Mouse (Mus musculus) midbrain, embryonic 15.5 days (tissue): Measurements from ENCODE around the gene Msto1. TPM values are rescaled to one million over a fixed set of nuclear protein-coding genes. Genes with fewer than 3 reads are reported as not detected.
A peak's percentile ranks its signal among the peaks of the same experiment; 100 is the strongest.
"Not testable (repeated sequence)": the region's sequence is repeated elsewhere in the genome, so short reads cannot be mapped to it uniquely, and the experiment has no call there.

Experiments used
- ATAC-seq: fragments of 200-750 bp; cut with Nextera tagmentation; replicated peaks from 2 replicates; pipeline ENCODE4 v1.8.0; 2017; ENCODE audit warnings: moderate TSS enrichment
- H3K27ac ChIP-seq: fragments of 300-500 bp; sonication (generic); 2 replicates; pipeline ENCODE4 v1.5.1; 2015; ENCODE audit warnings: mild to moderate bottlenecking, inconsistent platforms
- H3K27me3 ChIP-seq: fragments of 300-500 bp; sonication (generic); replicated peaks from 2 replicates; pipeline ENCODE4 v1.6.1; 2015; ENCODE audit warnings: inconsistent platforms
- H3K36me3 ChIP-seq: fragments of 300-500 bp; sonication (generic); replicated peaks from 2 replicates; pipeline ENCODE4 v1.6.1; 2015; ENCODE audit warnings: inconsistent platforms
- H3K4me1 ChIP-seq: fragments of 300-500 bp; sonication (generic); 2 replicates; pipeline ENCODE4 v1.6.1; 2015; ENCODE audit warnings: inconsistent platforms
- H3K4me2 ChIP-seq: fragments of 300-500 bp; sonication (generic); 2 replicates; pipeline ENCODE4 v1.6.1; 2015; ENCODE audit warnings: inconsistent platforms, mild to moderate bottlenecking, moderate library complexity
- H3K4me3 ChIP-seq: fragments of 300-500 bp; sonication (generic); 2 replicates; pipeline ENCODE4 v1.5.1; 2015; ENCODE audit warnings: mild to moderate bottlenecking, inconsistent platforms
- H3K9ac ChIP-seq: fragments of 300-500 bp; sonication (generic); 2 replicates; pipeline ENCODE4 v1.6.1; 2015; ENCODE audit warnings: mild to moderate bottlenecking, inconsistent platforms
- H3K9me3 ChIP-seq: fragments of 300-500 bp; sonication (generic); 2 replicates; pipeline ENCODE4 v1.6.1; 2016; ENCODE audit warnings: inconsistent platforms
- whole genome bisulfite sequencing: fragments of 180-500 bp; shearing (Covaris S2); methylation state at CpG from one replicate; pipeline ENCODE4 v1.1.7; 2015; ENCODE audit warnings: mixed read lengths; 5-methylcytosine and 5-hydroxymethylcytosine counted together
- polyA plus RNA-seq: library from polyadenylated mRNA; unstranded; fragments of >200 nt; fragmentation: Nextera tagmentation; extraction: Ambion mirVana; gene quantifications from 2 replicates; pipeline ENCODE4 v1.2.1, GENCODE M21; 2015

The Msto1 gene
- polyA plus RNA-seq, 1 experiment from 2014 or later: 49.5 TPM

- H3K27me3 ChIP-seq: no peaks in the 10 kb centered on the region
- no peak overlapping the region for H3K9ac ChIP-seq
- ATAC-seq: no peak
- peaks cover 60% of the 10 kb centered on the region for H3K36me3 ChIP-seq
- H3K9me3 ChIP-seq: no peaks in the 10 kb centered on the region
- no peak overlapping the region for H3K4me3 ChIP-seq
- H3K4me2 ChIP-seq: no peak overlapping the region
- H3K4me1 ChIP-seq: no peaks in the 10 kb centered on the region
- WGBS: 89% methylated on average over 3 of the region's 3 CpGs
- H3K27ac ChIP-seq: no peak overlapping the region
These were observed 15.7 kb upstream of the Msto1 start for GRCm38 (mm10) chr3:88929501-88929900.

GRCm38 (mm10) chr3:88925651-88926050 is 11.9 kb upstream of the Msto1 start:
- Histone ChIP-seq H3K4me2 (no peak overlapping the region), H3K27me3 (no peaks in the 10 kb centered on the region), H3K9me3 (no peaks in the 10 kb centered on the region), H3K36me3 (peaks cover 81% of the 10 kb centered on the region), H3K4me1 (no peaks in the 10 kb centered on the region), H3K4me3 (no peak overlapping the region), H3K27ac (no peak overlapping the region), H3K9ac (no peak overlapping the region)
- WGBS: 85% methylated on average over 2 of the region's 2 CpGs
- ATAC-seq: no peak

GRCm38 (mm10) chr3:88923989-88924591 is 10.3 kb upstream of the Msto1 start:
- Histone ChIP-seq H3K36me3 (peaks cover 70% of the 10 kb centered on the region), H3K4me3 (no peak overlapping the region), H3K9ac (no peak overlapping the region), H3K4me1 (no peaks in the 10 kb centered on the region), H3K4me2 (no peak overlapping the region), H3K9me3 (no peaks in the 10 kb centered on the region), H3K27me3 (no peaks in the 10 kb centered on the region), H3K27ac (no peak overlapping the region)
- 90% methylated on average over 8 of the region's 8 CpGs for WGBS
- no peak for ATAC-seq

- no peak for ATAC-seq
- H3K4me2 ChIP-seq: no peak overlapping the region
- no peak overlapping the region for H3K27ac ChIP-seq
- H3K4me3 ChIP-seq: no peak overlapping the region
- H3K9ac ChIP-seq: no peak overlapping the region
- no peaks in the 10 kb centered on the region for H3K27me3 ChIP-seq
- no peaks in the 10 kb centered on the region for H3K4me1 ChIP-seq
- WGBS: 95% methylated on average over 9 of the region's 9 CpGs
- peaks cover 46% of the 10 kb centered on the region for H3K36me3 ChIP-seq
- H3K9me3 ChIP-seq: no peaks in the 10 kb centered on the region
These were observed 7.6 kb upstream of the Msto1 start for GRCm38 (mm10) chr3:88921411-88921810.

- Histone ChIP-seq H3K4me3 (no peak overlapping the region), H3K9ac (no peak overlapping the region), H3K4me2 (no peak overlapping the region), H3K27me3 (no peaks in the 10 kb centered on the region), H3K36me3 (peaks cover 29% of the 10 kb centered on the region), H3K27ac (no peak overlapping the region), H3K9me3 (no peaks in the 10 kb centered on the region), H3K4me1 (peaks cover 7% of the 10 kb centered on the region)
- WGBS: 88% methylated on average over 13 of the region's 13 CpGs
- no peak for ATAC-seq
These were observed 5.2 kb upstream of the Msto1 start for GRCm38 (mm10) chr3:88918981-88919380.

GRCm38 (mm10) chr3:88914384-88914810 is 598 bp upstream of the Msto1 start:
- Histone ChIP-seq H3K27ac (peak overlapping the region; percentile 90), H3K9ac (peak overlapping the region; percentile 66), H3K9me3 (no peaks in the 10 kb centered on the region), H3K4me3 (peak overlapping the region; percentile 58), H3K4me2 (peak overlapping the region; percentile 54), H3K4me1 (peaks cover 16% of the 10 kb centered on the region), H3K36me3 (peaks cover 25% of the 10 kb centered on the region), H3K27me3 (no peaks in the 10 kb centered on the region)
- ATAC-seq: 0 out of 2 replicates have a peak, but pooled peaks have one; percentile 1
- WGBS: 25% methylated on average over 8 of the region's 8 CpGs

GRCm38 (mm10) chr3:88912585-88912984 is 1.2 kb downstream of the Msto1 start:
- Histone ChIP-seq H3K27ac (no peak overlapping the region), H3K27me3 (no peaks in the 10 kb centered on the region), H3K36me3 (peaks cover 36% of the 10 kb centered on the region), H3K9ac (no peak overlapping the region), H3K4me3 (peak overlapping the region; percentile 58; the same call in 1 of the 2 replicates), H3K4me2 (peak overlapping the region; percentile 54), H3K9me3 (no peaks in the 10 kb centered on the region), H3K4me1 (peaks cover 16% of the 10 kb centered on the region)
- no peak for ATAC-seq
- WGBS: 93% methylated on average over 7 of the region's 7 CpGs

- 92% methylated on average over 6 of the region's 6 CpGs for WGBS
- Histone ChIP-seq H3K4me2 (no peak overlapping the region), H3K36me3 (peaks cover 77% of the 10 kb centered on the region), H3K9me3 (no peaks in the 10 kb centered on the region), H3K9ac (no peak overlapping the region), H3K27me3 (no peaks in the 10 kb centered on the region), H3K4me3 (no peak overlapping the region), H3K27ac (no peak overlapping the region), H3K4me1 (no peaks in the 10 kb centered on the region)
- no peak for ATAC-seq
These were observed 7.2 kb downstream of the Msto1 start for GRCm38 (mm10) chr3:88906393-88907159.

- Histone ChIP-seq H3K4me2 (no peak overlapping the region), H3K27ac (no peak overlapping the region), H3K9ac (no peak overlapping the region), H3K9me3 (no peaks in the 10 kb centered on the region), H3K36me3 (peaks cover 72% of the 10 kb centered on the region), H3K4me3 (no peak overlapping the region), H3K4me1 (no peaks in the 10 kb centered on the region), H3K27me3 (no peaks in the 10 kb centered on the region)
- WGBS: 92% methylated on average over 2 of the region's 2 CpGs
- no peak for ATAC-seq
These were observed 8.1 kb downstream of the Msto1 start for GRCm38 (mm10) chr3:88905741-88906140.

- H3K27ac ChIP-seq: no peak overlapping the region
- no peak overlapping the region for H3K4me2 ChIP-seq
- peaks cover 69% of the 10 kb centered on the region for H3K36me3 ChIP-seq
- ATAC-seq: no peak
- H3K4me1 ChIP-seq: no peaks in the 10 kb centered on the region
- H3K27me3 ChIP-seq: no peaks in the 10 kb centered on the region
- H3K9me3 ChIP-seq: no peaks in the 10 kb centered on the region
- no peak overlapping the region for H3K4me3 ChIP-seq
- H3K9ac ChIP-seq: no peak overlapping the region
- WGBS: 91% methylated on average over 6 of the region's 6 CpGs
These were observed 8.6 kb downstream of the Msto1 start for GRCm38 (mm10) chr3:88905209-88905608.

GRCm38 (mm10) chr3:88904803-88905202 is 9.0 kb downstream of the Msto1 start:
- Histone ChIP-seq H3K9ac (no peak overlapping the region), H3K4me3 (no peak overlapping the region), H3K27ac (no peak overlapping the region), H3K36me3 (peaks cover 65% of the 10 kb centered on the region), H3K9me3 (no peaks in the 10 kb centered on the region), H3K27me3 (no peaks in the 10 kb centered on the region), H3K4me2 (no peak overlapping the region), H3K4me1 (no peaks in the 10 kb centered on the region)
- WGBS: 85% methylated on average over 3 of the region's 3 CpGs
- ATAC-seq: no peak

GRCm38 (mm10) chr3:88893011-88893410 is 20.8 kb downstream of the Msto1 start:
- not testable (repeated sequence) for ATAC-seq

GRCm38 (mm10) chr3:88882536-88882935 is 31.3 kb downstream of the Msto1 start:
- H3K4me2 ChIP-seq, H3K4me3 ChIP-seq, H3K9me3 ChIP-seq, H3K9ac ChIP-seq, H3K27ac ChIP-seq, H3K4me1 ChIP-seq, H3K27me3 ChIP-seq, ATAC-seq, H3K36me3 ChIP-seq: not testable (repeated sequence)
- 95% methylated on average over 4 of the region's 4 CpGs for WGBS

More at GRCm38 (mm10) chr3:88893011-88893410, 20.8 kb downstream of the Msto1 start:
- not testable (repeated sequence) for H3K4me3 ChIP-seq, H3K9ac ChIP-seq, H3K9me3 ChIP-seq, H3K27ac ChIP-seq, H3K27me3 ChIP-seq, H3K4me2 ChIP-seq, H3K4me1 ChIP-seq
- WGBS: 93% methylated on average over 7 of the region's 7 CpGs
- 0 out of 2 replicates have a peak, but pooled peaks cover 15% of the 10 kb centered on the region for H3K36me3 ChIP-seq
